Mouse (Mus musculus): Measurements from ENCODE around the gene Sc5d. TPM values are rescaled to one million over a fixed set of nuclear protein-coding genes. Genes with fewer than 3 reads are reported as not detected.

Sc5d gene
- polyA plus RNA-seq, 1 experiment = 15.1 TPM

DNA sequence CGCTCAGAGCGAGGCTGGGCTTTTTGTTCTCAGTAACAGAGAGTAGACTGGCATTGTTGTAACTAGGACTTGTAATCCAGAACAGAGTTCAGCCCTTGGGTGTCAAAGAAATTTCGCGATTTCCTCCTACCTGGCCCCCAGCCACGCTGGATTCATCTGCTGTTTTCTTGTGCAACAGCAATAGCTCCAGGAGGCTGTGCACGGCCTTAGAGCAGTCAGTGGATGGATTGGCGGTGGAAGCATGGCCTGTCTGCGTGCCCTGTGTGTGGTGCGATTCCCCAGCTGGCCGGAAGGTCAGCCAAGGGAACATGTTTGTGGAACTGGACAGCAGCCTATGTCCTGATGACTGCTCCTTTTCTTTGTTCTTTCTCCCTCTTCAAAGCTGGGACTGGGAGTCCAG, 46.4 kb downstream of the Sc5d start:
- no peak for DNase-seq (ENCODE audit: low read depth in 1 of 2, low spot score in 2 of 2)
- Histone ChIP-seq H3K27ac (ENCODE audit: insufficient read depth, low read length) (no peak overlapping the region), H3K27me3 (ENCODE audit: control insufficient read depth, insufficient read depth, low read length) (no peaks in the 10 kb centered on the region), H3K36me3 (ENCODE audit: control insufficient read depth, insufficient read depth, low read length) (no peaks in the 10 kb centered on the region), H3K4me1 (ENCODE audit: control insufficient read depth, insufficient read depth, insufficient read length) (no peaks in the 10 kb centered on the region), H3K4me3 (ENCODE audit: extremely low read depth, insufficient read depth, insufficient read length) (no peak overlapping the region)
- no peak for TF ChIP-seq POLR2A (IDR thresholded peaks at IDR 0.05; ENCODE audit: low read depth, low read length)
- no peak for TF ChIP-seq CTCF (IDR thresholded peaks at IDR 0.05; ENCODE audit: extremely low read depth, insufficient read depth, insufficient read length, insufficient replicate concordance)
- 84% methylated on average over 10 of the region's 10 CpGs for WGBS

DNA sequence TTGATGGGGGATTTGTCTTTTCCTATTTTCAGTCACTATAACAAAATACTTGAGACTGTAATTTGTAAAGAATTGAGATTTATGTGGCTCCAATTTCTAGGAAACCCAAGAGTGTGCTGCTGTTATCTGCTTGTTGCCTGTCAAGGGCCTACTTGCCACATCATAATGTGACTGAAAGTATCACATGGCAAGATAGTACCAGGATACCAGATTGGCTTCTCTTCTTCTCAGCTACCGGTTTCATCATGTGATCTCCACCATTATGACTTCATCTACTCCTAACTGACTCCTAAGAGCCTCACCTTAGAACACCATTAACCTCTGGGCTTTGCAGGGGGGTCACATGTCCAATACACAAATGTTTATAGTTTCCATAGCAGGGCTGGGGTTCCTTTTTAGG, 49.9 kb downstream of the Sc5d start:
- H3K4me1 ChIP-seq (ENCODE audit: control insufficient read depth, insufficient read depth, insufficient read length) = no peaks in the 10 kb centered on the region
- H3K27ac ChIP-seq (ENCODE audit: insufficient read depth, low read length) = no peak overlapping the region
- H3K4me3 ChIP-seq (ENCODE audit: extremely low read depth, insufficient read depth, insufficient read length) = no peak overlapping the region
- 73% methylated on average over 1 of the region's 1 CpGs for WGBS
- TF ChIP-seq CTCF (IDR thresholded peaks at IDR 0.05; ENCODE audit: extremely low read depth, insufficient read depth, insufficient read length, insufficient replicate concordance) (no peak), POLR2A (IDR thresholded peaks at IDR 0.05; ENCODE audit: low read depth, low read length) (no peak)
- no peaks in the 10 kb centered on the region for H3K27me3 ChIP-seq (ENCODE audit: control insufficient read depth, insufficient read depth, low read length)
- no peak for DNase-seq (ENCODE audit: low read depth in 1 of 2, low spot score in 2 of 2)
- H3K36me3 ChIP-seq (ENCODE audit: control insufficient read depth, insufficient read depth, low read length) = no peaks in the 10 kb centered on the region

DNA sequence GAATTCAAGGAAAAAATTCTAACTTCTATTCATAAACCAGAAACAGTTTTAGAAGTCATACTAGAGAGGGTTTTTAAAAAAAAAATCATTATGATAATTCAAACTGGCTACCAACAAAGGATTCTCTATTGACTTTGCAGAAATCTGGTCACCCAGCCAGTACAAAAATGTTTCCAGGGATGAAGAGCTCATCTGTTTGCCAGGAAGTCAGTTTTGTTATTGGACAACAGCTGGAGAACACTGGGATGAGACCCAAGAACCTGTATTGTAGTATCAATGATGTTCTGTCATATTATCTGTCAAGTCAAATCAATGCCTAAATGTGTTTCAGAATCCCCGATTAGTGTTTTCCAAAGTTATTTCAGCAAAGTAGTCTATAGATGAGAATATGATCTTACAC, 50.9 kb downstream of the Sc5d start:
- Histone ChIP-seq H3K27me3 (ENCODE audit: control insufficient read depth, insufficient read depth, low read length) (no peaks in the 10 kb centered on the region), H3K36me3 (ENCODE audit: control insufficient read depth, insufficient read depth, low read length) (no peaks in the 10 kb centered on the region), H3K27ac (ENCODE audit: insufficient read depth, low read length) (no peak overlapping the region), H3K4me3 (ENCODE audit: extremely low read depth, insufficient read depth, insufficient read length) (no peak overlapping the region), H3K4me1 (ENCODE audit: control insufficient read depth, insufficient read depth, insufficient read length) (no peaks in the 10 kb centered on the region)
- TF ChIP-seq POLR2A (IDR thresholded peaks at IDR 0.05; ENCODE audit: low read depth, low read length) (no peak), CTCF (IDR thresholded peaks at IDR 0.05; ENCODE audit: extremely low read depth, insufficient read depth, insufficient read length, insufficient replicate concordance) (no peak)
- no peak for DNase-seq (ENCODE audit: low read depth in 1 of 2, low spot score in 2 of 2)
- WGBS = 94% methylated on average over 1 of the region's 1 CpGs

DNA sequence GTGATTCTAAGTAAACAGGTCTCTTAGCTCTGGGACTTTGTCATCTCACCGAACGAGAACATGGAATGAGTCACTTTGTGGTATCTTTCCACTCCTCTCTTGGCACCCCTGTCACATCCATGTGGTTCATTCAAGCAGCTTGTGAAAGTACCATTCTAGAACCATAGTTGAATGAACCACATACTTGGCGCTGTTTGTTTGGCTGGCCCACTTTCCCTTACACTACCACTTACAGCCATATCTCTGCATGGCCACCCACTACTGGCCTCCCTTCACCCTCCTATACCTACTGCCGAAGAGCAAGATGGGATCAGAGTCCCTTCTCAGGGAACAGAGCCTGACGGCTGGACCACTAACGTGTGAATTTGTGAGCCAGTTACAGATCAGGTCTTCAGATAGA, 54.4 kb downstream of the Sc5d start:
- Histone ChIP-seq H3K36me3 (ENCODE audit: control insufficient read depth, insufficient read depth, low read length) (no peaks in the 10 kb centered on the region), H3K27ac (ENCODE audit: insufficient read depth, low read length) (no peak overlapping the region), H3K4me1 (ENCODE audit: control insufficient read depth, insufficient read depth, insufficient read length) (no peaks in the 10 kb centered on the region), H3K4me3 (ENCODE audit: extremely low read depth, insufficient read depth, insufficient read length) (no peak overlapping the region), H3K27me3 (ENCODE audit: control insufficient read depth, insufficient read depth, low read length) (no peaks in the 10 kb centered on the region)
- TF ChIP-seq CTCF (IDR thresholded peaks at IDR 0.05; ENCODE audit: extremely low read depth, insufficient read depth, insufficient read length, insufficient replicate concordance) = no peak
- no peak for DNase-seq (ENCODE audit: low read depth in 1 of 2, low spot score in 2 of 2)
- 90% methylated on average over 6 of the region's 6 CpGs for WGBS

DNA sequence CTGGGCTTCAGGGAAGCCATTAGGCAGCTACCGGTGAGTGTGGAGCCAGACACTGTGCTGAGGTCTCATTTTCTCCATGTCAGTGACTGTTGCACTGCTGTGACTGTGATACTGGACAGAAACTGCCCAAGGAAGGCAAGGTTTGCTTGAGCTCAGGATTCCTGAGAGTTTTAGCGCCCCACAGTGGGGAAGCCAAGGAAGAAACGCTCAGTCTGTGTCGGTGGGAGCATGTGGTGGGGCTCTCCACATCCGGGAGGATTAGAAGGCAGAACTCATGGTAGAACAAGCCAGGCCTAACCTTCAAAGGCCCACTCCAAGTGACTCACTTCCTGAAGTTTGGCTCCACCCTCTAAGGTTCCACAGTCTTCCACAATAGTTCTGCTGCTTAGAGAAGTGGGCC, 55.6 kb downstream of the Sc5d start:
- WGBS = 43% methylated on average over 5 of the region's 5 CpGs
- Histone ChIP-seq H3K27me3 (ENCODE audit: control insufficient read depth, insufficient read depth, low read length) (no peaks in the 10 kb centered on the region), H3K4me3 (ENCODE audit: extremely low read depth, insufficient read depth, insufficient read length) (no peak overlapping the region), H3K27ac (ENCODE audit: insufficient read depth, low read length) (no peak overlapping the region), H3K4me1 (ENCODE audit: control insufficient read depth, insufficient read depth, insufficient read length) (no peaks in the 10 kb centered on the region), H3K36me3 (ENCODE audit: control insufficient read depth, insufficient read depth, low read length) (no peaks in the 10 kb centered on the region)
- peak; percentile 12 to 51 for DNase-seq (ENCODE audit: low read depth in 1 of 2, low spot score in 2 of 2)
- TF ChIP-seq CTCF (IDR thresholded peaks at IDR 0.05; ENCODE audit: extremely low read depth, insufficient read depth, insufficient read length, insufficient replicate concordance) (peak; percentile 33; the same call in 1 of the 2 replicates), POLR2A (IDR thresholded peaks at IDR 0.05; ENCODE audit: low read depth, low read length) (no peak)

DNA sequence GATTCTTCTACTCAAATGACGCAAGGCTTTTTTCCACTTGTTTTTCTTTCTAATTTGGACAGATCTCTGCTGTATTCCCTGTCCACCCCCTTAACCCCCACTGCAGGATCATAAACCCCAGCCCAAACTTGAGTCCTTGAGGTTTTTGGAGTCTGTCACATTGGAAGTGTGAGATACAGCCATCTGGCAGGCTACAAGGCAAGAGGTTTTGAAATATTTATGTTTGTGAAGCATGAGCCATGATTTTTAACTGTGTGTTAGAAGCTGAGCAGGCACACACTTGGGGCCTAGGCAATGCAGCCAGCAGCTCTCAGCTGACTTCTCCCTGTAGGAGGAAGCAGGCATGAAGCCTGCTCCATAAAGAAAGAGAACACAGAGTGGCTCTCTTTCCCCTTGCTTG, 57.3 kb downstream of the Sc5d start:
- no peaks in the 10 kb centered on the region for H3K36me3 ChIP-seq (ENCODE audit: control insufficient read depth, insufficient read depth, low read length)
- 96% methylated on average over 1 of the region's 1 CpGs for WGBS
- no peaks in the 10 kb centered on the region for H3K4me1 ChIP-seq (ENCODE audit: control insufficient read depth, insufficient read depth, insufficient read length)
- TF ChIP-seq POLR2A (IDR thresholded peaks at IDR 0.05; ENCODE audit: low read depth, low read length) (no peak), CTCF (IDR thresholded peaks at IDR 0.05; ENCODE audit: extremely low read depth, insufficient read depth, insufficient read length, insufficient replicate concordance) (no peak)
- DNase-seq (ENCODE audit: low read depth in 1 of 2, low spot score in 2 of 2) = no peak
- H3K4me3 ChIP-seq (ENCODE audit: extremely low read depth, insufficient read depth, insufficient read length) = no peak overlapping the region
- H3K27me3 ChIP-seq (ENCODE audit: control insufficient read depth, insufficient read depth, low read length) = no peaks in the 10 kb centered on the region
- H3K27ac ChIP-seq (ENCODE audit: insufficient read depth, low read length) = no peak overlapping the region

DNA sequence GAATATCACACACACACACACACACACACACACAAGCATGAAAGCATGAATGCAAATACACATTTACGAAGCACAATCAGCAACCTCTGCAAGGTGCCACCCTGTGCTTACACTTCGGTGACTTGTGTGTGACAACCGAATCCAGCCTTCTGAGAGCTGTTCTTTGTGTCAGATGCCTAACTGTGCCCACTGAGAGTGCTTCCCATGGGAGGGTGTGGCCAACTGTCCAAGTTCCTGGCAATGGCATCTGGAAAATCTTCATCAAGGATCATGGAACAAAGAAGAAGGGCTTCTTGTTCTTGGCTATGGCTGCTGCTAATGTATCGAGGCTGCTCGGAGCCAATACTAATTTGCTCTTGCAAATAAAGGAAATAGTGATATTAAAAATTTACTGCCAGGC, 61.8 kb downstream of the Sc5d start:
- Histone ChIP-seq H3K27ac (ENCODE audit: insufficient read depth, low read length) (no peak overlapping the region), H3K27me3 (ENCODE audit: control insufficient read depth, insufficient read depth, low read length) (no peaks in the 10 kb centered on the region), H3K4me1 (ENCODE audit: control insufficient read depth, insufficient read depth, insufficient read length) (no peaks in the 10 kb centered on the region), H3K36me3 (ENCODE audit: control insufficient read depth, insufficient read depth, low read length) (no peaks in the 10 kb centered on the region), H3K4me3 (ENCODE audit: extremely low read depth, insufficient read depth, insufficient read length) (no peak overlapping the region)
- 93% methylated on average over 5 of the region's 5 CpGs for WGBS
- no peak for DNase-seq (ENCODE audit: low read depth in 1 of 2, low spot score in 2 of 2)
- TF ChIP-seq CTCF (IDR thresholded peaks at IDR 0.05; ENCODE audit: extremely low read depth, insufficient read depth, insufficient read length, insufficient replicate concordance) (no peak), POLR2A (IDR thresholded peaks at IDR 0.05; ENCODE audit: low read depth, low read length) (no peak)

Other genes with a start within 250 kb of the Sc5d start
- 69.7 and 93.6 TPM in 2 replicates for gene Sorl1, start 140.0 kb downstream of the Sc5d start, polyA plus RNA-seq (2012; rRNA removed)
- gene Tecta, start 135.7 kb upstream of the Sc5d start, polyA plus RNA-seq (2012; rRNA removed) = 0.01 and 0.04 TPM in 2 replicates
- 6.4 and 8.2 TPM in 2 replicates for gene Tbcel, start 243.6 kb upstream of the Sc5d start, polyA plus RNA-seq (2012; rRNA removed)